ENCODE assay signal across 35 mouse cellular contexts in genomic region chr15:30958513-30958912, GRCm38 (mm10).
"Had no signal": no experiment of that assay in that cellular context is flagged by ENCODE, and none has a peak within 500 bp of the region (broad histone marks: within the 10 kb centered on the region; RNA-seq: fewer than 3 reads in every experiment).

No protein-coding gene starts in this region.

- ATAC-seq: hindbrain, embryonic 16.5 days; hindbrain, postnatal 0 days; inflammation-experienced regulatory T-cells, adult 6 months; intestine, embryonic 15.5 days; intestine, embryonic 16.5 days; intestine, postnatal 0 days had no signal

- H3K4me3 ChIP-seq: heart, embryonic 10.5 days; heart, embryonic 12.5 days; heart, embryonic 13.5 days; heart, embryonic 15.5 days; hindbrain, embryonic 10.5 days; hindbrain, embryonic 12.5 days; hindbrain, embryonic 13.5 days; hindbrain, embryonic 15.5 days; intestine, embryonic 15.5 days; kidney, embryonic 15.5 days; layer of hippocampus, adult 2 months had no signal

- H3K27me3 ChIP-seq: heart, embryonic 12.5 days; heart, embryonic 13.5 days; heart, embryonic 15.5 days; hindbrain, embryonic 12.5 days; hindbrain, embryonic 13.5 days; hindbrain, embryonic 15.5 days; intestine, embryonic 15.5 days; kidney, embryonic 15.5 days had no signal

- H3K36me3 ChIP-seq: heart, embryonic 10.5 days; heart, embryonic 12.5 days; heart, embryonic 13.5 days; heart, embryonic 15.5 days; hindbrain, embryonic 10.5 days; hindbrain, embryonic 12.5 days; hindbrain, embryonic 13.5 days; hindbrain, embryonic 15.5 days; intestine, embryonic 15.5 days; kidney, embryonic 15.5 days had no signal

- H3K27ac ChIP-seq: heart, embryonic 10.5 days; heart, embryonic 13.5 days; heart, embryonic 15.5 days; hindbrain, embryonic 10.5 days; hindbrain, embryonic 12.5 days; hindbrain, embryonic 13.5 days; hindbrain, embryonic 14.5 days; hindbrain, embryonic 15.5 days; hindbrain, postnatal 0 days; intestine, embryonic 15.5 days; kidney, embryonic 15.5 days; kidney, postnatal 0 days; layer of hippocampus, adult 2 months had no signal

- H3K9ac ChIP-seq: heart, embryonic 12.5 days; heart, embryonic 13.5 days; heart, embryonic 15.5 days; hindbrain, embryonic 12.5 days; hindbrain, embryonic 13.5 days; hindbrain, embryonic 14.5 days; hindbrain, embryonic 15.5 days; intestine, embryonic 15.5 days; kidney, embryonic 15.5 days had no signal

- H3K4me2 ChIP-seq: heart, embryonic 11.5 days; heart, embryonic 12.5 days; heart, embryonic 13.5 days; heart, embryonic 15.5 days; hindbrain, embryonic 12.5 days; hindbrain, embryonic 13.5 days; hindbrain, embryonic 14.5 days; hindbrain, embryonic 15.5 days; intestine, embryonic 15.5 days; kidney, embryonic 15.5 days had no signal

- H3K9me3 ChIP-seq: heart, embryonic 10.5 days; heart, embryonic 12.5 days; heart, embryonic 13.5 days; heart, embryonic 15.5 days; hindbrain, embryonic 10.5 days; hindbrain, embryonic 12.5 days; hindbrain, embryonic 13.5 days; hindbrain, embryonic 15.5 days; intestine, embryonic 15.5 days; kidney, embryonic 15.5 days had no signal

- H3K4me1 ChIP-seq: heart, embryonic 10.5 days; heart, embryonic 12.5 days; heart, embryonic 13.5 days; heart, embryonic 15.5 days; hindbrain, embryonic 12.5 days; hindbrain, embryonic 13.5 days; hindbrain, embryonic 15.5 days; intestine, embryonic 15.5 days; kidney, embryonic 15.5 days had no signal

- DNase-seq: heart, postnatal 10 days; heart, postnatal 14 days; heart, postnatal 36 days; heart, postnatal 4 days; kidney, adult 11 months; kidney, adult 18-20 months; kidney, adult 2 months; kidney, adult 8-10 months; kidney, adult 9 months; kidney, postnatal 10 days; kidney, postnatal 14 days; kidney, postnatal 25 days; kidney, postnatal 36 days; kidney, postnatal 4 days; layer of hippocampus, adult 9-11 months; layer of hippocampus, postnatal 36 days had no signal
